Mouse (Mus musculus) stomach, embryonic 16.5 days (tissue): ENCODE measurements around the gene Lypd6b. TPM values are rescaled to one million over a fixed set of nuclear protein-coding genes. Genes with fewer than 3 reads are reported as not detected.

Experiments used
- ATAC-seq: fragments of 200-750 bp; cut with Nextera tagmentation; 2 replicates; pipeline ENCODE4 v1.8.0; 2017; ENCODE audit warnings: moderate number of reproducible peaks, moderate TSS enrichment; ENCODE audit not compliant: insufficient read depth, low FRiP score
- H3K27ac ChIP-seq: fragments of 300-500 bp; sonication (generic); 2 replicates; pipeline ENCODE4 v1.5.1; 2014; ENCODE audit warnings: low read length
- H3K27me3 ChIP-seq: fragments of 300-500 bp; sonication (generic); 2 replicates; pipeline ENCODE4 v1.6.1; 2014; ENCODE audit warnings: low read length, control low read depth, mixed read lengths; ENCODE audit not compliant: control insufficient read depth, insufficient read depth
- H3K36me3 ChIP-seq: fragments of 300-500 bp; sonication (generic); 2 replicates; pipeline ENCODE4 v1.6.1; 2014; ENCODE audit warnings: low read length; ENCODE audit not compliant: control insufficient read depth, insufficient read depth
- H3K4me1 ChIP-seq: fragments of 300-500 bp; sonication (generic); 2 replicates; pipeline ENCODE4 v1.6.1; 2014; ENCODE audit warnings: low read length, control low read depth, mixed read lengths; ENCODE audit not compliant: control insufficient read depth, insufficient read depth
- H3K4me2 ChIP-seq: fragments of 300-500 bp; sonication (generic); 2 replicates; pipeline ENCODE4 v1.6.1; 2014; ENCODE audit warnings: low read depth, low read length, mixed read lengths
- H3K4me3 ChIP-seq: fragments of 300-500 bp; sonication (generic); replicated peaks from 2 replicates; pipeline ENCODE4 v1.5.1; 2014; ENCODE audit warnings: mild to moderate bottlenecking, low read length
- H3K9ac ChIP-seq: fragments of 300-500 bp; sonication (generic); 2 replicates; pipeline ENCODE4 v1.6.1; 2014; ENCODE audit warnings: low read length
- H3K9me3 ChIP-seq: fragments of 300-500 bp; sonication (generic); replicated peaks from 2 replicates; pipeline ENCODE4 v1.6.1; 2016; ENCODE audit warnings: low read length, control low read depth; ENCODE audit not compliant: control insufficient read depth
- WGBS: fragments of 180-500 bp; shearing (Covaris S2); extraction: QIAGEN DNeasy Blood & Tissue Kit; methylation state at CpG from one replicate; pipeline ENCODE4 v1.1.7; 2014; 5-methylcytosine and 5-hydroxymethylcytosine counted together
- polyA plus RNA-seq: library from polyadenylated mRNA; unstranded; fragments of >200 nt; fragmentation: Nextera tagmentation; extraction: Ambion mirVana; gene quantifications from 2 replicates; pipeline ENCODE4 v1.2.1, GENCODE M21; 2015

Lypd6b gene
- polyA plus RNA-seq, 1 experiment from 2014 or later, result 20.8 TPM

- H3K36me3 ChIP-seq, result no peaks in the 10 kb centered on the region
These were observed 135.3 kb downstream of the Lypd6b start for GRCm38 (mm10) chr2:49922810-49923209.

GRCm38 (mm10) chr2:49926186-49926585 lies 138.7 kb downstream of the Lypd6b start:
- Histone ChIP-seq H3K9ac (no peak overlapping the region), H3K36me3 (no peaks in the 10 kb centered on the region), H3K4me2 (no peak overlapping the region), H3K4me3 (no peak overlapping the region), H3K9me3 (no peaks in the 10 kb centered on the region), H3K27me3 (no peaks in the 10 kb centered on the region), H3K27ac (no peak overlapping the region), H3K4me1 (no peaks in the 10 kb centered on the region)
- ATAC-seq, result no peak
- 79% methylated on average over 5 of the region's 5 CpGs for WGBS

More at GRCm38 (mm10) chr2:49922810-49923209, 135.3 kb downstream of the Lypd6b start:
- H3K27me3 ChIP-seq, result no peaks in the 10 kb centered on the region
- H3K4me1 ChIP-seq, result no peaks in the 10 kb centered on the region
- H3K9me3 ChIP-seq, result no peaks in the 10 kb centered on the region
- WGBS, result 65% methylated on average over 4 of the region's 4 CpGs
- H3K9ac ChIP-seq, result no peak overlapping the region
- H3K4me3 ChIP-seq, result no peak overlapping the region
- ATAC-seq, result no peak
- H3K4me2 ChIP-seq, result no peak overlapping the region
- H3K27ac ChIP-seq, result no peak overlapping the region

GRCm38 (mm10) chr2:49927362-49927761 lies 139.9 kb downstream of the Lypd6b start:
- Histone ChIP-seq H3K27me3 (no peaks in the 10 kb centered on the region), H3K9me3 (no peaks in the 10 kb centered on the region), H3K27ac (no peak overlapping the region), H3K36me3 (no peaks in the 10 kb centered on the region), H3K9ac (no peak overlapping the region), H3K4me1 (no peaks in the 10 kb centered on the region), H3K4me2 (no peak overlapping the region), H3K4me3 (no peak overlapping the region)
- 57% methylated on average over 1 of the region's 1 CpGs for WGBS
- no peak for ATAC-seq

GRCm38 (mm10) chr2:49929931-49930330 lies 142.4 kb downstream of the Lypd6b start:
- no peak overlapping the region for H3K27ac ChIP-seq
- no peaks in the 10 kb centered on the region for H3K27me3 ChIP-seq
- no peak overlapping the region for H3K9ac ChIP-seq
- no peak for ATAC-seq
- no peak overlapping the region for H3K4me2 ChIP-seq
- no peaks in the 10 kb centered on the region for H3K9me3 ChIP-seq
- no peak overlapping the region for H3K4me3 ChIP-seq
- no peaks in the 10 kb centered on the region for H3K36me3 ChIP-seq
- H3K4me1 ChIP-seq, result no peaks in the 10 kb centered on the region
- WGBS, result 80% methylated on average over 3 of the region's 3 CpGs

- H3K9me3 ChIP-seq, result no peaks in the 10 kb centered on the region
- H3K4me3 ChIP-seq, result no peak overlapping the region
- no peak overlapping the region for H3K9ac ChIP-seq
- H3K4me1 ChIP-seq, result no peaks in the 10 kb centered on the region
- H3K27ac ChIP-seq, result no peak overlapping the region
- 61% methylated on average over 13 of the region's 13 CpGs for WGBS
- H3K4me2 ChIP-seq, result no peak overlapping the region
- no peaks in the 10 kb centered on the region for H3K27me3 ChIP-seq
- no peak for ATAC-seq
- H3K36me3 ChIP-seq, result no peaks in the 10 kb centered on the region
These were observed 150.1 kb downstream of the Lypd6b start for GRCm38 (mm10) chr2:49937621-49938020.

- ATAC-seq, result no peak
- Histone ChIP-seq H3K9ac (no peak overlapping the region), H3K4me1 (no peaks in the 10 kb centered on the region), H3K9me3 (no peaks in the 10 kb centered on the region), H3K36me3 (no peaks in the 10 kb centered on the region), H3K27me3 (no peaks in the 10 kb centered on the region), H3K4me2 (no peak overlapping the region), H3K27ac (no peak overlapping the region), H3K4me3 (no peak overlapping the region)
- 54% methylated on average over 8 of the region's 8 CpGs for WGBS
These were observed 150.8 kb downstream of the Lypd6b start for GRCm38 (mm10) chr2:49938246-49938645.

GRCm38 (mm10) chr2:49940372-49940771 lies 152.9 kb downstream of the Lypd6b start:
- no peak overlapping the region for H3K4me3 ChIP-seq
- H3K27ac ChIP-seq, result no peak overlapping the region
- 71% methylated on average over 6 of the region's 6 CpGs for WGBS
- no peak overlapping the region for H3K9ac ChIP-seq
- no peak overlapping the region for H3K4me2 ChIP-seq
- H3K4me1 ChIP-seq, result no peaks in the 10 kb centered on the region
- no peaks in the 10 kb centered on the region for H3K27me3 ChIP-seq
- no peak for ATAC-seq
- no peaks in the 10 kb centered on the region for H3K36me3 ChIP-seq
- H3K9me3 ChIP-seq, result no peaks in the 10 kb centered on the region

- Histone ChIP-seq H3K27me3 (no peaks in the 10 kb centered on the region), H3K4me1 (no peaks in the 10 kb centered on the region), H3K9ac (no peak overlapping the region), H3K27ac (no peak overlapping the region), H3K4me2 (no peak overlapping the region), H3K4me3 (no peak overlapping the region), H3K36me3 (no peaks in the 10 kb centered on the region), H3K9me3 (no peaks in the 10 kb centered on the region)
- ATAC-seq, result no peak
- 49% methylated on average over 5 of the region's 5 CpGs for WGBS
These were observed 154.6 kb downstream of the Lypd6b start for GRCm38 (mm10) chr2:49942100-49942499.

- no peak overlapping the region for H3K4me3 ChIP-seq
- no peaks in the 10 kb centered on the region for H3K9me3 ChIP-seq
- no peak overlapping the region for H3K9ac ChIP-seq
- no peaks in the 10 kb centered on the region for H3K4me1 ChIP-seq
- no peak for ATAC-seq
- no peak overlapping the region for H3K27ac ChIP-seq
- H3K36me3 ChIP-seq, result no peaks in the 10 kb centered on the region
- 60% methylated on average over 4 of the region's 4 CpGs for whole genome bisulfite sequencing
- no peak overlapping the region for H3K4me2 ChIP-seq
- H3K27me3 ChIP-seq, result no peaks in the 10 kb centered on the region
These were observed 164.2 kb downstream of the Lypd6b start for GRCm38 (mm10) chr2:49951681-49952080.
